Mouse (Mus musculus): ENCODE data around the gene Hmcn2. TPM values are rescaled to one million over a fixed set of nuclear protein-coding genes. Genes with fewer than 3 reads are reported as not detected.

Gene Hmcn2
- polyA plus RNA-seq, 1 experiment from 2014 or later = 1.3 TPM

DNA sequence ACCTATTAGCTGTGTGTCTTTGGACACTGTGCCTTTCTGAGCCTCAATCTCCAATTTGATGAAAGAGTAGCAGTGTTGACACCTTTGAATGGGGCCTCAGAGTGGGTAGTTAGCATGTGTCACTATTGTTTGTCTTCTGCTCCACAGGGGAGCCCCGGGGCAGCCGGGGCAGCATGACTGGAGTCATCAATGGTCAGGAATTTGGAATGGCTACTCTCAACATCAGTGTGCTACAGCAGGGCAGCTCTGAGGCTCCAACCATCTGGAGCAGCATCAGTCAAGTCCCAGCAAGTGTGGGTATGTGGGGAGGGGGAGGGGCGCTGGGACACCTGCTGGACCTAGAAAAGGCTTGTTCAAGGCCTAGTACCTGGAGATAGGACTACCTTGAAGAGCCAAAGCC is 136.4 kb downstream of the Hmcn2 start:
- 40% methylated on average over 3 of the region's 3 CpGs for WGBS

DNA sequence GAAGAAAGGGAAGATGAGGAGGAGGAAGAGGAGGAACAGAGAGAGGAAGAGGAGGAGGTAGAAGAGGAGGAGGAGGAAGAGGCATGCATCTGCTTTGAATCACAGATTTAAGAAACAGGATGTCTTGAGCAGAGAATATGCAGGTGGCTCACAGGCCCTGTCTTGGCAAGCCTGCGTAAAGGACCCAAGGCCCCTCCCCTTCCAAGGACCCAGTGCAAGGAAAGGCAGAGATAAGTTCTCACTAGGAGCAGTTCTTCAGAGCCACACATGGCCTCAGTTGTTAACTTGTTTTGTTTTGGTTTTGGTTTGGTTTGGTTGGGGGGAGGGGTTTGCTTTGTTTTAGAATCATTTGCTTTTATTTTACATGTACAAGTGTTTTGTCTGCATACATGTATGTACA is 137.3 kb downstream of the Hmcn2 start:
- Histone ChIP-seq H3K4me2 (ENCODE audit: low read depth, low read length) (no peak overlapping the region), H3K4me3 (ENCODE audit: low read length) (no peak overlapping the region), H3K27me3 (ENCODE audit: control insufficient read depth, insufficient read depth, low read length) (no peaks in the 10 kb centered on the region), H3K27ac (ENCODE audit: low read length) (no peak overlapping the region), H3K4me1 (ENCODE audit: control insufficient read depth, insufficient read depth, low read length) (peaks cover 51% of the 10 kb centered on the region), H3K9ac (ENCODE audit: low read length) (no peak overlapping the region), H3K9me3 (replicated peaks; ENCODE audit: control insufficient read depth, low read length) (no peaks in the 10 kb centered on the region), H3K36me3 (ENCODE audit: control insufficient read depth, insufficient read depth) (no peaks in the 10 kb centered on the region)
- no peak for ATAC-seq (replicated peaks; ENCODE audit: extremely low read depth, insufficient read depth, low FRiP score)
- 50% methylated on average over 1 of the region's 1 CpGs for WGBS

More for the DNA sequence above, 136.4 kb downstream of the Hmcn2 start:
- Histone ChIP-seq H3K27me3 (ENCODE audit: control insufficient read depth, insufficient read depth, low read length) (no peaks in the 10 kb centered on the region), H3K4me3 (ENCODE audit: low read length) (no peak overlapping the region), H3K27ac (ENCODE audit: low read length) (no peak overlapping the region), H3K9me3 (replicated peaks; ENCODE audit: control insufficient read depth, low read length) (no peaks in the 10 kb centered on the region), H3K4me1 (ENCODE audit: control insufficient read depth, insufficient read depth, low read length) (peaks cover 51% of the 10 kb centered on the region), H3K9ac (ENCODE audit: low read length) (no peak overlapping the region), H3K36me3 (ENCODE audit: control insufficient read depth, insufficient read depth) (no peaks in the 10 kb centered on the region), H3K4me2 (ENCODE audit: low read depth, low read length) (no peak overlapping the region)
- no peak for ATAC-seq (replicated peaks; ENCODE audit: extremely low read depth, insufficient read depth, low FRiP score)

GRCm38 (mm10) chr2:31453011-31453410 is 138.8 kb downstream of the Hmcn2 start:
- 85% methylated on average over 13 of the region's 13 CpGs for WGBS
- Histone ChIP-seq H3K36me3 (ENCODE audit: control insufficient read depth, insufficient read depth) (no peaks in the 10 kb centered on the region), H3K4me3 (ENCODE audit: low read length) (no peak overlapping the region), H3K9me3 (replicated peaks; ENCODE audit: control insufficient read depth, low read length) (no peaks in the 10 kb centered on the region), H3K4me2 (ENCODE audit: low read depth, low read length) (no peak overlapping the region), H3K27me3 (ENCODE audit: control insufficient read depth, insufficient read depth, low read length) (no peaks in the 10 kb centered on the region; the same call in 1 of the 2 replicates), H3K27ac (ENCODE audit: low read length) (no peak overlapping the region), H3K4me1 (ENCODE audit: control insufficient read depth, insufficient read depth, low read length) (peaks cover 51% of the 10 kb centered on the region), H3K9ac (ENCODE audit: low read length) (no peak overlapping the region)
- no peak for ATAC-seq (replicated peaks; ENCODE audit: extremely low read depth, insufficient read depth, low FRiP score)

- H3K27ac ChIP-seq (ENCODE audit: low read length) = peak overlapping the region; percentile 86
- WGBS = 36% methylated on average over 11 of the region's 11 CpGs
- H3K27me3 ChIP-seq (ENCODE audit: control insufficient read depth, insufficient read depth, low read length) = peaks cover under 1% of the 10 kb centered on the region; the same call in 1 of the 2 replicates
- no peak overlapping the region for H3K4me3 ChIP-seq (ENCODE audit: low read length)
- H3K4me1 ChIP-seq (ENCODE audit: control insufficient read depth, insufficient read depth, low read length) = peaks cover 48% of the 10 kb centered on the region
- 0 out of 2 replicates have a peak, but pooled peaks have one; percentile 2 for ATAC-seq (replicated peaks; ENCODE audit: extremely low read depth, insufficient read depth, low FRiP score)
- H3K36me3 ChIP-seq (ENCODE audit: control insufficient read depth, insufficient read depth) = no peaks in the 10 kb centered on the region
- H3K9ac ChIP-seq (ENCODE audit: low read length) = peak overlapping the region; percentile 34
- H3K9me3 ChIP-seq (replicated peaks; ENCODE audit: control insufficient read depth, low read length) = no peaks in the 10 kb centered on the region
- no peak overlapping the region for H3K4me2 ChIP-seq (ENCODE audit: low read depth, low read length)
Measured at GRCm38 (mm10) chr2:31453559-31454177, 139.5 kb downstream of the Hmcn2 start.

GRCm38 (mm10) chr2:31454280-31454679 is 140.1 kb downstream of the Hmcn2 start:
- WGBS = 33% methylated on average over 8 of the region's 8 CpGs
- Histone ChIP-seq H3K4me2 (ENCODE audit: low read depth, low read length) (peak overlapping the region; percentile 29; the same call in 1 of the 2 replicates), H3K4me1 (ENCODE audit: control insufficient read depth, insufficient read depth, low read length) (peaks cover 42% of the 10 kb centered on the region)

DNA sequence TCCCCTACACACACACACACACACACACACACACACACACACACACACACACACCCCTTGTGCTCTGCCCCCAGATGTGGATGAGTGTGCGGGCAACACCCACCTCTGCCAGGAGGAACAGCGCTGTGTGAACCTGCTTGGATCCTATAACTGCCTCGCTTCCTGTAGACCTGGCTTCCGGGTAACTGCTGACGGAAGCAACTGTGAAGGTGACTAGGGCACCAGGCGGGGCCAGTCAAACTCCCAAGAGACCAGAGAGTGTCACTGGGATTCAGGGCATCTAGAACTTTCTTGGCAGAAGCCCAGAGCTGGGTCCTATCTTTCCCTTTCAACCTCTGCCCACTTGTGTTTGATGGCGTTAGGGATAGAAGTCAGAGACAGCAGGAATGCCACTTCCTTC is 141.2 kb downstream of the Hmcn2 start:
- H3K4me2 ChIP-seq (ENCODE audit: low read depth, low read length) = peak overlapping the region; percentile 30
- H3K4me3 ChIP-seq (ENCODE audit: low read length) = no peak overlapping the region
- peak overlapping the region; percentile 29; the same call in 1 of the 2 replicates for H3K27ac ChIP-seq (ENCODE audit: low read length)
- H3K9me3 ChIP-seq (replicated peaks; ENCODE audit: control insufficient read depth, low read length) = no peaks in the 10 kb centered on the region
- no peak overlapping the region for H3K9ac ChIP-seq (ENCODE audit: low read length)
- H3K36me3 ChIP-seq (ENCODE audit: control insufficient read depth, insufficient read depth) = no peaks in the 10 kb centered on the region
- WGBS = 64% methylated on average over 7 of the region's 7 CpGs
- ATAC-seq (replicated peaks; ENCODE audit: extremely low read depth, insufficient read depth, low FRiP score) = no peak
- H3K4me1 ChIP-seq (ENCODE audit: control insufficient read depth, insufficient read depth, low read length) = peaks cover 34% of the 10 kb centered on the region
- peaks cover 12% of the 10 kb centered on the region; the same call in 1 of the 2 replicates for H3K27me3 ChIP-seq (ENCODE audit: control insufficient read depth, insufficient read depth, low read length)

More at GRCm38 (mm10) chr2:31454280-31454679, 140.1 kb downstream of the Hmcn2 start:
- no peaks in the 10 kb centered on the region for H3K9me3 ChIP-seq (replicated peaks; ENCODE audit: control insufficient read depth, low read length)
- peak overlapping the region; percentile 86 for H3K27ac ChIP-seq (ENCODE audit: low read length)
- H3K27me3 ChIP-seq (ENCODE audit: control insufficient read depth, insufficient read depth, low read length) = peaks cover 5% of the 10 kb centered on the region; the same call in 1 of the 2 replicates
- H3K9ac ChIP-seq (ENCODE audit: low read length) = peak overlapping the region; percentile 61
- ATAC-seq (replicated peaks; ENCODE audit: extremely low read depth, insufficient read depth, low FRiP score) = peak; percentile 72
- no peak overlapping the region for H3K4me3 ChIP-seq (ENCODE audit: low read length)
- no peaks in the 10 kb centered on the region for H3K36me3 ChIP-seq (ENCODE audit: control insufficient read depth, insufficient read depth)

DNA sequence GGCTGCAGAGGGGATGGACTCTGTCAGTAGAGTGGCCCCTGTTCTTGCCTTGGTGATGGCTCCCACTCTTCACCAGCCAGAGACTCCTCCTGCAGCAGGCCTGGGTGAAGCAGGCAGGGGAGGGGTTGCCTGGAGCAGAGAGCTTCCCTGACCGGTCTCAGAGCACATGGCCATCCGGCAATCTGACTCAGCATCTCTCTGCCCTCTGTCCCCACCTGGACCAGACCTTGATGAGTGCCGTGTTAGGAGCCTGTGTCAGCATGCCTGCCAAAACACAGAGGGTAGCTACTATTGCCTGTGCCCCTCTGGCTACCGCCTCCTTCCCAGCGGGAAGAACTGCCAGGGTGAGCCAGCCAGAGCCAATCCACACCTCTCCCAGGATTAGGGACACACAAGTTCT is 144.2 kb downstream of the Hmcn2 start:
- Histone ChIP-seq H3K27ac (ENCODE audit: low read length) (no peak overlapping the region), H3K9me3 (replicated peaks; ENCODE audit: control insufficient read depth, low read length) (no peaks in the 10 kb centered on the region), H3K36me3 (ENCODE audit: control insufficient read depth, insufficient read depth) (no peaks in the 10 kb centered on the region), H3K4me3 (ENCODE audit: low read length) (no peak overlapping the region), H3K27me3 (ENCODE audit: control insufficient read depth, insufficient read depth, low read length) (peaks cover 27% of the 10 kb centered on the region; the same call in 1 of the 2 replicates), H3K4me2 (ENCODE audit: low read depth, low read length) (no peak overlapping the region), H3K4me1 (ENCODE audit: control insufficient read depth, insufficient read depth, low read length) (peaks cover 25% of the 10 kb centered on the region), H3K9ac (ENCODE audit: low read length) (no peak overlapping the region)
- 62% methylated on average over 5 of the region's 5 CpGs for WGBS
- no peak for ATAC-seq (replicated peaks; ENCODE audit: extremely low read depth, insufficient read depth, low FRiP score)

DNA sequence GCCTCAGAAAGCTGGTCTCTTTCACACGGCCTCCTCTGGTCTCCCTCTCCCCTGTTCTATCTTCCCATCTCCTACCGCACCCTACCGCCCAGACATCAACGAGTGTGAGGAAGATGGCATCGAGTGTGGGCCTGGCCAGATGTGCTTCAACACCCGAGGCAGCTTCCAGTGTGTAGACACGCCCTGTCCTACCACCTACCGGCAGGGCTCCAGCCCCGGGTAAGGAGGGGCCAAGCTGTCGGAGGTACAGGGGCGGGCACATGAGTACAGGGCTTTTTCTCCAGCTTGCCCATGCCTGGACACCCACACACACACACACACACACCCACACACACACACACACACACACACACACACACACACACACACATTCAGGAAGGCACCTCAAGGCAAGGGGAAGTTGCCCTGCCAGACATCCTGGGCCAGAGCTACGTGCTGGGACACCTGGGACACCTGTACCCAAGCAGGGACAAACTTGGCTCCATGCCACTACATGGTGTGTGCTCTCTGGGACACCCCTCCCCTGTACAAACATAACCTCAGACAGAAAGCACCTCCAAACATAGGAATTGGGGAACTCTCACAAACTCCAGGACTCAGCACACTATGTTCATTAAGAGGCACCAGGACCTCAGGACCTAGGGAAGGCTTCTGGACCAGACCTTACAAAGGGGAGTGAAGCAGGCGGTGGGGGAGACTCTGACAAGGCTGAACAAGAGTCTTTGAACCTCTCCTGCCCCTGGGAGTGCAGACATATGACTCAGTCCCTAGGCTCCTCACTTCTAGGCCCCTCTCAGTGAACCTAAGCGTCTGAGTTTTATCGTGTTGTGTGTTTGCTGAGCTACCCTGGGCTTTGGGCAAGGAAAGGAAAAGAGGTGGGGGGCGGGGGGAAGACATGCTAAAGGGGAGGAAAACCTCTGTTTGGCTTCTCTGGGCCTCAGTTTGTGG is 145.0 kb downstream of the Hmcn2 start:
- Histone ChIP-seq H3K9ac (ENCODE audit: low read length) (no peak overlapping the region), H3K4me2 (ENCODE audit: low read depth, low read length) (peak overlapping the region; percentile 71; the same call in 1 of the 2 replicates), H3K9me3 (replicated peaks; ENCODE audit: control insufficient read depth, low read length) (no peaks in the 10 kb centered on the region), H3K4me3 (ENCODE audit: low read length) (peak overlapping the region; percentile 47), H3K4me1 (ENCODE audit: control insufficient read depth, insufficient read depth, low read length) (peaks cover 18% of the 10 kb centered on the region), H3K36me3 (ENCODE audit: control insufficient read depth, insufficient read depth) (no peaks in the 10 kb centered on the region), H3K27ac (ENCODE audit: low read length) (no peak overlapping the region), H3K27me3 (ENCODE audit: control insufficient read depth, insufficient read depth, low read length) (peaks cover 27% of the 10 kb centered on the region; the same call in 1 of the 2 replicates)
- WGBS = 42% methylated on average over 16 of the region's 16 CpGs
- ATAC-seq (replicated peaks; ENCODE audit: extremely low read depth, insufficient read depth, low FRiP score) = no peak
